Mouse (Mus musculus) v-Abl transformed pro-B cells (cell line): Measurements from ENCODE around the gene Ezr.

Source experiments
- in situ Hi-C, 2 experiments: fragments of 400-800 bp; cut with MboI; formaldehyde crosslinking; loops; one replicate each; pipeline ENCODE4 v1.15.1; 2025; ENCODE audit not compliant: unreplicated experiment in 2 of 2

The Ezr gene

DNA sequence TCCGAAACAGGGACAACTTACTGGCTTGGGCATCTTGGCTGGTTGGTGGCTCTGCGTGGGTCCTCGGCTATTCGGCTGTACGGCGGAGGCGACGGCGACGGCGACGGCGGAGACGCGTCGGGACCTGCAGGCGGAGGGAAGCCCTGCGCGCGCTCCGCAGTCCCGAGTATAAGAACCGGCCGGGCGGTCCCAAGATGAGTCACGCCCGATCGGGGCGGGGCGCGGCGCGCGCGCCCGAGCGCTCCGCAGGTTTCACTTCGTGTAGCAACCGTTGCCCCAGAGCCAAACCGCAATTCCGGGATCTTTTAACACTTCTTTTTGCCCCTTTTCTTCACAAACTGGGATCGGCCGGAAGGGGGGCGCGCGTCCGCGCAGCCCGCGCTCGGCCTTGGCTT lies at the start of gene Ezr:
Ezr (minus strand) TSS at position 174 of the 395 bp plus-strand sequence.
- in situ Hi-C loops = loop anchor here in 1 of 2 experiments (5.0 kb wide), 1 partner anchor 45 kb away; no protein-coding TSS in a partner anchor

DNA sequence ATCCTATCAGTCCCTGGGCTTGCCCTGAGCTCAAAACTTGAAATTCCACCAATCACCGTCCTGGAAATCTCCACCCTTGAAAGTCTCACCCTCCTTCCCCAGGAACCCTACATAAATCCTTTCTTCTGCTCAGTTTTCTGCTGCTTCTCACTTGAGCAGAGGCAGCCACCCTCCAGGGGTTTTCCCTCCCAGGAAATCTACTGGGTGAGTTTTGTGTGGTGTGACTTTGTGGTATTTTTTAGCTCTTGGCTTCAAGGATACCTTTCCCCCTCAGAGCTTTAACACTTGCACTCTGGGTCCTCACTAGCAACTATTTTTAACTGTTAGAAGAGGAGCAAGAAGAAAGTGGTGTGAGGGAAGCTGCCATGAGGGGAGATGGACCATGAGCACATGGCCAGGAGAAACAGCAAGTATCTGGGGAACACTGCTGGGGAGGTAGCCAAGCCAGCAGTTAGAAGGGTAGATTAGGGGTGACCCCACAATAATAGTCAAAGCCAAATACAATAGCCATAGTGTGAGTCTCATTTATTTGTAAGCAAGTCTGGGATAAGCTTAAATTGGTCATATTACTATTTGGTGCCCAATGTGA lies 47.5 kb upstream of the Ezr start:
- in situ Hi-C loops = no loop called here

DNA sequence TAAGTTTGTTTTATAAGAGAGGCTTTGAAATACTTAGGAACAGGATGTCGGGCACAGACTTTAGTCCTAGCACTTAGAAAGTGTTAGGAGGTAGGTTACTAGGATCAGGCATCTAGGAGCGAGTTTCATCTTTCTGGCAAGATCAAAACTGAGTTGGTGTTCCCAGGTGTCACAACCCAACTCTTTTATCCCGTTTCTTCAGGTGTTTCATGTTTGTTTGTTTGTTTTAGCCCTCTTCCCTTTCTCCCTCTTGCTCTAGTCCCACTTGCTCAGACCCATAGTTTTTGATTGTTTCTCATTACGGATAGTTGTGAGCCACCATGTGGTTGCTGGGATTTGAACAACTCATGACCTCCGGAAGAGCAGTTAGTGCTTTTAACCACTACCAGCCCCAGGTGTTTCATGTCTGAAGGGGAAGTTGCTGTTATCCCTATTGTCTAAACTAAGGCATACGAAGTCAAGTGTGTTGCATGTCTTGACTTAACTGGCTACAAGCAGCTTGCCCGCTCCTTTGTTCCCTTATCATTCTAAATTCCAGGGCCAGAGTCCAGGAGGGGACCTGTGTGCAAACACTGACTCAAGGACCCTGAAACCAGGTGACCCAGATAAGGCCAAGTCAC lies 46.1 kb upstream of the Ezr start:
- in situ Hi-C loops = loop anchor here in 1 of 2 experiments (5.0 kb wide), 1 partner anchor 46 kb away; the partner anchor contains the start of gene Ezr

DNA sequence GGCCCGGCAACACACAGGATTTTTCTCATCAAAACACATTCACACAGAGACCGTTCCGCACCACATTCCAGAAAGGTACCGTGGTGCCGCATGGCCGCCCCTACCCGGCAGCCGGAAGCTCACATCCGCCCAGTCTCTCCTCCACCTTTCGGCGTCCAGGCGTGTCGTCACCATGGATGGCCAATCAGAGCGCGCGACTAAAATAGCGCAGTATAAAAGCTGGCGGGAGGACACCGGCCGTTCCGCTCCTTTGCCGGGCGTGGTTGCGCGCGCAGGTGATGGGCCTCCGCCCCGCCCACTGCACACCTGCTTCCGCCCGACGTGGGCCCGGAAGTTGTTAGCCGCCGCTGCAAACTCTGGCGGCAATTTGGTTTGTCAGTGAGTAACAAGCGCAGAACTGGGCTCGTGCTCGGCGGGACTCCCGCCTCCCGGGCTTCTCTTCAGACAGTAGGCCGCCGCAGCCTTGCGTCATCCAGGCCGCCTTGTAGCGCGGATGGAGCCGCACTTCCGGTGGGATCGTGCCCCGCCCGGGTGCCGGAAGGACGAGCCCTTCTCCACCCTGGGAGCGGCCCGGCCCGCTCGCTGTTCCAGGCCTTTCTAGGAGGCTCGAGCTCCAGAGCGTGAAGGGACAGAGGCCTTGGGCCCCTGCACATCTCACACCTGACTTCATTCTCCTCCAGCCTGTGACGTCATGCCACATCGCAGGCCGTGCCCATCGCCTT lies 45.3 kb upstream of the Ezr start:
- in situ Hi-C loops = loop anchor here in 1 of 2 experiments (5.0 kb wide), 1 partner anchor 46 kb away; the partner anchor contains the start of gene Ezr

DNA sequence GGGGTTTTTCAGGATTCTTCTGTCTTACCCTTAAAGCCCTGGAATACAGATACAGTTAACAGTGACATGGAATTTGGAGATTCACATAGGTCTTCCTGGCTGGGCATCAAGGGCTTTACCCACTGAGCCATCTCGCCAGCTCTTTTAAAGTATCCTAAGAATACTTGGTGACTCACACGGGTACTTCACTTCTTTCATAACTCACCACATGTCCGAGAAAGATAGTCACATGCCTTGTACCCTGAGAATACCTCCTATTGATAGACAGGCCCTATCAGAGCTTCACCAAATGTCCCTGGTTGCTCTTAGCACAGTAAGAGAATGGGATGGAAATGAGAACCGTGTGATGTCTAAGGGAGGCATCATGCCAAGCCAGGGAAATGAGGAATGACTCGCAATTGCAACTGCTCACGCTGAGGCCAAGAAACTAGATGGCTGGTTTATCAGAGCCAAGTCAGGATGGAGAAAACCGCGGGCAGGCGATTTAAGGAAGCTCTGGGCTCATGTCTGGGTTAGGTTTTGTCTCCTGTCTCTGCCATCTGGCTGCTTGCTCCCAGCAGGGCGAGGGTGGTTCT lies 44.7 kb upstream of the Ezr start:
- in situ Hi-C loops = loop anchor here in 1 of 2 experiments (5.0 kb wide), 1 partner anchor 45 kb away; the partner anchor contains the start of gene Ezr

DNA sequence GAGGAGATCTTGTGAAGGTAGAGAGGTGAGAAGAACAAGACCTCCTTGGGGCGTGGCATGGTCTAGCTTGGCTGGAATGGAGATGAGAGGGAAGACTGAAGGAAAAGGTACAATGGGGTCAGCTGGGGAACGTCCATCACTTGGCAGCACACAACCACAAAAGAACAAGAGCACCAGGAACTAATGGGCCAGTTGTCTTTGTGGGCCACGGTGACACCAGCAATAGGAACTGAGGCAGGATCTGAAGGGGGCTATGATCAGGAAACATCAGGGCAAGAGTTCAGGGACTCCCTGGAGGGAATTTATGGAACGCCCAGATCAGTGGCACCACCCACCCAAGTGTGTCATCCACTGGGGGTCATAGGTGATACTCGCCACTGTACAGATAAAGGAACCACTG lies 34.2 kb upstream of the Ezr start:
- in situ Hi-C loops = no loop called here

DNA sequence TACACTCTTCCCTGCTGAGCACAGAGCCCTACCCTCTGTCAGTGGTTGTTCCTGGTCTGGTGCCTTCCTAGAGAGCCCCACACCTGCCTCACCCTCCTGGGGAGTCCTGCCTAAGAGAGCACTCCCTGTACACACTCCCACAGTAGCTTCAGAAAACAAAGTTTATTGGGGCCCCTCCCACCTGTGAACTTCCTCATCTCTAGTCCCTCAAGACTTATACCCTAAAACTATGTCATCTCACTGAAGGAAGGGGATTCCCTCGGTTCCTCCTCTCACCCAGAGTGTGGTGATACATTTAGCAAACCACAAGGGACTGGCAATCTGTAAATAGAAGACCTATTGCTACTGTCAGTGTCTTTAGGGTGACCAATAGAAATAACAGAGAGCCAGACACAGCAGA lies 33.6 kb upstream of the Ezr start:
- in situ Hi-C loops = no loop called here

DNA sequence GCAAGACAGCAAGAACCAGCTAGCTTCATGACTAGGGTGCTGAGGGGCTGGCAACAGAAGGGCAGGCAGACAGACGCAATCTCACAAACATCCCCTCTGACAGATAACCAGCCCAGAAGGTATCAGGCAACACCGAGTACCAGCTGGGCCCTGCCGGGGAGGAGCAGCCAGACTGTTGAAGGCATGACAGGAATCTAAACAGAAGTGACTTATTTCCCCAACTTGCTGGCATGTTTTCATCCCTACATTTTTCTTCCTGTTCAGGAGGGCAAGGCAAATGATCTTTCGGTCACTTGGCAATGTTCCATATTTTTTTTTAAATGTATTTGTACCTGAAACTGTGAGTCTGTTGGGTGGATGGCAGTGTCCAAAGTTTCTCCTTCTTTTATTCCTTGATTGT lies 32.1 kb upstream of the Ezr start:
- in situ Hi-C loops = no loop called here

DNA sequence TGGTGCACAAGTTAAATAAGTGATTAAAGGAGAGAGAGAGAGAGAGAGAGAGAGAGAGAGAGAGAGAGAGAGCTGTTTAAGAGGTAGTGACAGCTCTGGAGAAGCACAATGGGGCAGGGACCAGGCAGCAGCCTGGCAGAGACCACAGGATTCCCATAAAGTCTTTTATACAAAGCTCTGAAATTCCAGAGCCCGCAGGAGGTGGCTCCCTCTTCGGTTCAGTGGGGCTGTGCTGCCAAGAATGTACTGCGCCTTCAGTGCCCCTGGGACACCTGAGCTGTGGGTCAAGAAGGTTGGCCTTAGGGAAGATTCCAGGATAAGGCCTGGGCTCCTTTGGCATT lies 30.2 kb upstream of the Ezr start:
- in situ Hi-C loops = no loop called here

DNA sequence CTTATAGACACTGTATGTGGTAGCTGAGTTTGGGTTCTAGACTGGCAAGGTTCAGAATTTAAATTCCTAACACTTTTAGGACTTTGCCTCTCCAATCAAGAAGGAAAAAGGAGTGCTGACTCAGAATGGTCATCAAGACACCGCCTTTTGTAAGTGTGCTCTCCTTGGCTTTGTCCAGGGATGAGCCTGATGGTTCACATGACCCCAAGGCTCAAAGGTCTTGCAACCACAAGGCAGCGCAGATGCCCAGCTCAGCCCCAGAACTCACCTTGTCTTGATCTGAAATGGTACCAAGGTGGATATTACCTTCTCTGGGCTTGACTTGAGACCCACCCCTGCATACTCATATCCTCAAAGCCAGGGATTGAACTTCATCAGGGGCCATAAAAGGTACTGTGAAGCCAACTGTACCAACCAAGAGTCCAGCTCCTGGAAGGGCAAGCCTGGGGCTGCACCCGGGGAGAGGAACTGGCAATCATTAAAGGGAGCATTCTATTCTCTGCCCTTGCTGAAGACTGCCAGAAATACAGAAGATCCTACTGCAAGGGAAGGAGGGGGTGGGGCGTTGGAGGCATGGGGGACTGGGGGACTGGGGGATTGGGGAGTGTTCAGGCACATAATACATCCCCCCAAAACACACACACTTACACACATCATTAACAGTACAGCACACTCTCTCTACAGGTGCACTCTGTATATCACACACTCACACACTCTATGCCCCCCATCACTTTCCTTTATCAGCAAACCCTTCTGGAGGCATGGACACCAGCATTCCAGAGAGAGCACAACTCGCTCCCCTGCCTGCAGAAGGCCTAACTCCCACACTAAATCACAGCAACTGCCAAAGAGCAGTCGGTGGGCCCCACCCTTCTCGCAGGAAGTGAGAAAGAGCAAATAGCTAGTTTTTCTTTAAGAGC lies 29.6 kb upstream of the Ezr start:
- in situ Hi-C loops = no loop called here

DNA sequence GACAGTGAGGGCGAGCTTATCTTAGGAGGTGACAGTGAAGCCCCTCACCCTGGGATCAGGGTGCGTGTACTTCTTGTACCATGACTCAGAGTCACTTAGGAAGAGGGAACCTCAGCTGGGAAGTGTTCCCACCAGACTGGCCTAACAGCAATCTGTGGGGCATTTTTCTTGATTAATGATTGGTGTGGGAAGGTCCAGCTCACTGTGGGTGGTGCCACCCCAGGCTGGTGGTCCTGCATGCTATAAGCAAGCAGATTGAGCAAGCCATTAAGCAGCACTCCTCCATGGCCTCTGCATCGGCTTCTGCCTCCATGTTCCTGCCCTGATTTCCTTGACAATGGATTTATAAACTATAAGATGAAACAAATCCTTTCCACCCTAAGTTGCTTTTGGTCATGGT lies 26.7 kb upstream of the Ezr start:
- in situ Hi-C loops = no loop called here

DNA sequence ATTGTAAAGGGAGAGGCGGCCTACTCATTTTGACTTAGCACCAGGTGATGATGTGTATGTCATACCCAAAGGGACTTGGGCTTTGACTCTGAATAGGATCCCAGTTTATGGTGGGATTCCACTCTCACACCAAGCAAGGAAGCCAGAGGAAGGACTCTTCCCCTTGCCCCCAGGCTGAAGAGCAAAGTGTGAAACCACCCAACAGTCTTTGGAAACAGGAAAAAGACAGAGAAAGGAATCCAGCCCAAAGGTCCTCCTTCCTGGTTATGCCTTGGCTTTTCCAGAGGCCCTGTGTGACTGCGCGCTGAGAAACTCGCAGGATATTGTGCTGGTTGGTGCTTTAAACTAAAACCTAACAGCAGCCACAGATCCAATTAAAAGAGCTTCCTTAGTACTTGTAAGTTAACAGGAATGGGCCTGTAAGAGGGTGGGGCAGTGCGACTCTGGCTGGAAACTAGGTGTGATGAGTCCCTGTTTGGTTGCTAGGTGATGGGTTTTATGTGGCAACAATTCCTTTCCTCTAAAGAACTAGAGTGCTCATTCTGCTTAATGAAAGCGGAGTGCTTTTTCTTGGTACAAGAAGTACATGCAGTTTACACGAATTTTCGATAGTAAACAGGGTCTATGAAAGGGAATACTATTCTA lies 26.1 kb upstream of the Ezr start:
- in situ Hi-C loops = no loop called here

DNA sequence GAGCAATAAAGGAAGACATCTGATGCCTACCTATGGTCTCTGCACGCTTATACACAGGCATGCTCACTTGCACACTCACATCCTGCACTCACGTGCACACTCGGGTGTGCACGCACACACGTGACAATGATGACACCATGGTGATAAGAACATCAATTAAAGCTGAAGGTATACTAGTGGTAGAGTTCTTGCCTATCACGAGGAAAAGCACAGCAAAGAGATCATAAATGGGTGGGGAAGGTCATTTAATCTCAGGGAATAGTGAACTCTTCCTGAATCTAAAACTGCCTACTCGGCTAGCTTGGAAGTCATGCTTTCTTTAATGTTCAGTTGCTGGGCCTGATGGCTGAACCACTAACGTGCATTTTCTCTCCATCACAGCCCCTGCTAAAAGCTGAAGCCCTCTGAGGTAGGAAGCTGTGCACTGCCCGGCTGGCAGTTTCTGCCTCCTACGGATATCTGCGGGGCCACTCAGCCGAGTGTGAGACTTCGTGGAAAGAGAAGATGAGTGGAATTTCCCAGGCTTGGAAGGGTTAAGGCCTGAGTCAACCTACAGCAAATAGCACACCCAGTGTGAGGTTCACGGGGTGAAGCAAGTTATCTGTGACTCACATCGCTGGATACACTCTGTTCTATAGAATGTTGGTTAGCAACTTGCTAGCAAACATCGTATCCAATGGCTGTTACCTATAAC lies 25.4 kb upstream of the Ezr start:
- in situ Hi-C loops = no loop called here

DNA sequence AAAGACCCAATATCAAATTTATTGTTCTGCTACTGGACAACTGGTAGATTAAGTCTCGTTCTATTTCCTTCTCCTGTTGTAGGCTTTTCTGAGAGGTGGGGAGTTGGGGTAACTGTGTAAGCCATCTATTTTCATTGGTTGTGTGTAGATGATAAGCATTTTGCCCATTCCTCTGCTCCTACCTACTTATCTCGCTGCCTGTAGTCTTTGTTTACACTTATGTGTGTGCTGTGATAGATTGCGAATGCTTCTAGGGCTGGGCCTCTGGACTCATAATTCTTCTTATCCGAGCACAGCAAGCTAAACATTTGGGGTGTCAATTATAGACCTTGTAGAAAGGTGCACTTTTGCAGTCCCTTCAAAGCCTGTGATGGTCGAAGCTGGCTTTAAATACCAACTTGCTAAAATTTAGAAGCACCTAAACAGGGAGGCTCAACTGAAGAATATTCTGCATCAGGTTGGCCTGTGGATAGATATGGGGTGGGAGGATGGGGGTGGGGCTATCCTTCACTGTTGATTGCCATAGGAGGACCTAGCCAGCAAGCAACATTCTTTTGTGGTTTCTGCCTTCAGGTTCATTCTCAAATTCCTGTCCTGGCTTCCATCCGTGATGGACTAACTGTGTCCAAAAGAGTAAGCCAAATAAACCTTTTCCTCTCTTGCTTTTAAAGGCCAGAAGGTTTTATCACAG lies 22.4 kb upstream of the Ezr start:
- in situ Hi-C loops = no loop called here

DNA sequence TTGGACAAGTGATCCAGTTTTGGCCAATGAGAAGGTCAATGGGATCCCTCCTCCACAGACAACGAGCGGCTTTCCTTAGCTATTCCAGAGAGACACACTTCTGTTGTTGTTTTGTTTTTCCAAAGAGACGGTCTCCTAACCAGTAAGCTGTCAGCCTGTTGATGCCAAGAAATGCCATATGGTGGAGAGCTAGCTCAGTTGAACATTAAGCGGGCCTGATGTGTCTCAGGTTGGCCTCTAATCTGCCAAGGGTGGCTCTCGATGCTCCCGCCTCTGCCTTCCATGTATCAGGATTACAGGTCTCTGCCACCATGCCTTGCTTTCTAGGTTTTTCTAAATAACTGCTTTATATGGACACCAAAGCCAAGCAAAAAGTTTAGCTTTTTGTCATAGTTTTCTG lies 21.5 kb upstream of the Ezr start:
- in situ Hi-C loops = no loop called here

DNA sequence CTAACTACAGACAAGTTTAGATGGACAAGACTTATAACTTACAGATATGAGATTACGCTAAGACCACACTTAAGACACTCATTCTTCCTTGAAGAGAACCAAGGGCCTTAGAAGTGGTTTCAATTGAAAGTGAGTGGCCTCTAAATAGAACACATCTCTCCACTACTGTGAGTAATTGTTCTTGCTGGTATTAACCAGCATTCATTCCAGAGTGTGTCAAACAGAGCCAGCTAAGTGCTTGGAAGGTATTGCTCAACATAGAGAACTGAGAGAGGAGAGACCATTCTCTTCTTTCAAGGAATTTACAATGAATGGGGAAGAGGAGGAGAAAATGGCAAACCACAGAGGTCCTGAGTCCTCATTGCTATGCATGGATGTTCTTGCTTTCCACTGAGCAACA lies 21.0 kb upstream of the Ezr start:
- in situ Hi-C loops = no loop called here

DNA sequence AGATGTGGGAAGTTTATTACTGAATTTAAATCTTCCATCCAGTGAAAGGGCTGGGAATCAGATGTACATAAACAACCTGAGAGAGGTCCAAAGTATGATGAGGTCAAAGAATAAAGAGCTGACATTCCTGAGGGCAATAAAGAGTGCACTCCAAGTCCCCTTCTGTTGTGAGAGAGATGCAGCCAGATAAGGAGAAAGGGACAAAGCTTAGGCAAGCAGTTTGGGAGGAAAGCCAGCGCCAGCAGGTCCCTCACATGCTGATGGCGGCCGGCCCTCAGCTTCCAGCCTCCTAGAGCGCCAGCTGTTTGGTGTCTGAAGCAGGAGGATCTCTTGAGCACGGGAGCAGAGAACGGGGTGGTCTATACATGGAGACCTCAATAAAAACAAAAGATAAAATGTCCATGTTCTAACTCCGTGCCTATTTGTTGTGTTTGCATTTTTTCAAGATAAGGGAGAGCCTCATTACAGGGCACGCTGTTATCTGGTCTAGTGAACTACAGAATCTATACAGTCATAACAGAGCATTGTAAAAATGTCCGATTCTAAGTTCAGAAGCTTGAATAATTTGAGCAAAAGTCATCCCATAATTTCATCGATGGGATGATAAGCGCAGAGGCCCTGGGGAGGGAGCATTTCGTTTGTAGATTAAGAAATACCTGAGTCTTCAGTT lies 15.9 kb upstream of the Ezr start:
- in situ Hi-C loops = no loop called here

DNA sequence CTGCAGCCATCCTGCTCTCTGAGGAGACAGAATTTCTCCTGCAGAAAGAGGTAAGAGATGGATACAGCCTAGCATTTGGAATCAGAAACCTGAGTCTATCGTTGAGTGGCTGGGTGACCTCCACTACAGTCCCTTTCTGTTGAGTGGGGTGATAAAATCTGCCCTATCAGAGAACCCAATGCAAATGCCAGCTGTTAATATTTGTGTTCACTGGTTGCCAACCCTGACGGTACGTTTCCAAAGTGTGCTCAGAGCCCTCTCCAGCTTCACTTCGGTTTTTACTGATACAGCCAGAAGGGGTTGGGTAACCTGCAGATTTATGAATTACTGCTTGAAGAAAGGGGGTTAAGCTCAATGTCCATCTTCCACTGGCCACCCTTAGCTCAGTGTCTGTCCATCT lies 14.9 kb upstream of the Ezr start:
- in situ Hi-C loops = no loop called here
